Mouse (Mus musculus) heart, postnatal 0 days (tissue): ENCODE data around the gene Xcl1.

Experiments used
- CTCF ChIP-seq: IDR thresholded peaks from 2 replicates; pipeline ENCODE4 v1.5.1; 2016; ENCODE audit warnings: antibody characterized with exemption, control low read depth, low read depth
- EP300 ChIP-seq: IDR thresholded peaks from 2 replicates; pipeline ENCODE4 v1.6.1; 2016; ENCODE audit warnings: antibody characterized with exemption, low read depth

DNA sequence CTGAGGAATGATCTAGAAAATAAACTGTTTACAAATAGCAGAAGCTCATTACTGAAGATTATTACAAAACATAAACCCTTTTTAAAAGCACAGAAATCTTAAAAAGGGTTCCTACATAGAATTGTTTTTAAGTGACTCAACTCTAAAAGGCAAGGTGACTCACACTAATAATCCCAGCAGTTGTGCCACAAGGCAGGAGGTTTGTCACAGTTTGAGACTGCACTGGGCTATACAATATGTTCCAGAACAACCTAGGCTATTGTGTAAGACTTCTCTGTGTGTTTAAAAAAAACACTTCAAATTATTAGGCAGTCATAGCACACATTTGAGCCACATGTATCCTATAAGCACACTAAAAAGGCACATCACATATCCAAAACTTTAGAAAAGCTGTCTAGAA lies 42.0 kb upstream of the Xcl1 start:
- no peak for TF ChIP-seq CTCF
- no peak for TF ChIP-seq EP300
